Mouse (Mus musculus): ENCODE data around the gene Akap13. TPM values are rescaled to one million over a fixed set of nuclear protein-coding genes. Genes with fewer than 3 reads are reported as not detected.

Akap13 gene
- polyA plus RNA-seq, 1 experiment from 2014 or later = 32.1 TPM

DNA sequence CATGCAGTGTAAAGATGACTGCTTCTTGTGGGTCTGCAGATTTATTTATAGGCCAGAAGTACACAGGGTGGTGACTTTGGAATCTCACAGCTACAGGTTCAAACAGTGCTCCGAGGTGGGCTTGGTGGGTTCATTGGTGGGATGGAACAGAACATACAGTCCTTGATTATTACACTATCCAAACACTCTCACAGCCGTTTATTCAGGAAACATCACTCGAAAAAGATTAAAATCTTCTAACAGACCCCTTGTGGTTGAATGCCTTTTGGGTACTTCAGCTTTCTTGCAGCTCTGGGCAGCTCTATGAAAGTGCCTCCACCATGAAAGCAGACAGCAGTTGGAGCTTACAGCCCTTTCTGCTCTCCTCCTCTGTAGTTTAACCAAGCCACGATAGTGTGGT, 126.8 kb downstream of the Akap13 start:
- no peak for DNase-seq (ENCODE audit: low spot score)
- H3K9ac ChIP-seq (ENCODE audit: low read depth, low read length) = no peak overlapping the region

DNA sequence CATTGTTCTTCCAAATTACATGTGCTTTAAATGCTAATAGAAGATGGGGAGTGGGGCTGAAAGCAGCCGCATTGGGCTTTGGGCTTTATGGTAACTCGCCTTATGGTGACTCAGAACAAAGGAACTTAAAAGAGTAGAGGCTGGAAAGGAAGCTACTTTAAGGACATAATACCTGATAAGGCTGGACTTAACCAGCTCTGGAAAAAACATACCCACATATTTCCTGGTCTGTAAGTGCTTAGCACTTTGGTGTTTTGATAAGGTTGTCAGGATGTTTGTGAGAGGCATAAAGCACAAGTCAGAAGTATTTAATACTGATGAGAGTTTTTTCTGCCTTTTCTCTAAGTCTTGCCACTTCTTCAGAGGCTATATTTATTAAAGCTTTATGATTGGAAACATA, 128.8 kb downstream of the Akap13 start:
- Histone ChIP-seq H3K9me3 (ENCODE audit: control insufficient read depth, low read length) (no peaks in the 10 kb centered on the region), H3K27ac (ENCODE audit: low read depth, low read length) (no peak overlapping the region), H3K4me3 (ENCODE audit: low read depth, low read length) (no peak overlapping the region), H3K36me3 (ENCODE audit: control insufficient read depth, insufficient read depth, low read length) (no peaks in the 10 kb centered on the region; the same call in 1 of the 2 replicates), H3K27me3 (ENCODE audit: control insufficient read depth, insufficient read depth, low read length) (no peaks in the 10 kb centered on the region), H3K4me1 (replicated peaks; ENCODE audit: control insufficient read depth, insufficient read depth, low read length) (no peaks in the 10 kb centered on the region), H3K4me2 (replicated peaks; ENCODE audit: low read depth, low read length) (no peak overlapping the region), H3K9ac (ENCODE audit: low read depth, low read length) (no peak overlapping the region)
- 88% methylated on average over 2 of the region's 2 CpGs for WGBS
- ATAC-seq (ENCODE audit: low FRiP score) (no peak), DNase-seq (ENCODE audit: low spot score) (no peak)

More for the DNA sequence above, 126.8 kb downstream of the Akap13 start:
- Histone ChIP-seq H3K27me3 (ENCODE audit: control insufficient read depth, insufficient read depth, low read length) (no peaks in the 10 kb centered on the region), H3K9me3 (ENCODE audit: control insufficient read depth, low read length) (no peaks in the 10 kb centered on the region), H3K27ac (ENCODE audit: low read depth, low read length) (no peak overlapping the region), H3K4me2 (replicated peaks; ENCODE audit: low read depth, low read length) (no peak overlapping the region), H3K4me3 (ENCODE audit: low read depth, low read length) (no peak overlapping the region), H3K36me3 (ENCODE audit: control insufficient read depth, insufficient read depth, low read length) (no peaks in the 10 kb centered on the region; the same call in 1 of the 2 replicates), H3K4me1 (replicated peaks; ENCODE audit: control insufficient read depth, insufficient read depth, low read length) (no peaks in the 10 kb centered on the region)
- WGBS = 88% methylated on average over 4 of the region's 4 CpGs
- no peak for ATAC-seq (ENCODE audit: low FRiP score)

- ATAC-seq (ENCODE audit: low FRiP score) (no peak), DNase-seq (ENCODE audit: low spot score) (no peak)
- no peak overlapping the region for H3K9ac ChIP-seq (ENCODE audit: low read depth, low read length)
- no peaks in the 10 kb centered on the region for H3K4me1 ChIP-seq (replicated peaks; ENCODE audit: control insufficient read depth, insufficient read depth, low read length)
- H3K4me2 ChIP-seq (replicated peaks; ENCODE audit: low read depth, low read length) = no peak overlapping the region
- 88% methylated on average over 6 of the region's 6 CpGs for WGBS
- H3K27ac ChIP-seq (ENCODE audit: low read depth, low read length) = no peak overlapping the region
- no peaks in the 10 kb centered on the region for H3K36me3 ChIP-seq (ENCODE audit: control insufficient read depth, insufficient read depth, low read length)
- H3K27me3 ChIP-seq (ENCODE audit: control insufficient read depth, insufficient read depth, low read length) = no peaks in the 10 kb centered on the region
- no peak overlapping the region for H3K4me3 ChIP-seq (ENCODE audit: low read depth, low read length)
- no peaks in the 10 kb centered on the region for H3K9me3 ChIP-seq (ENCODE audit: control insufficient read depth, low read length)
Observed at GRCm38 (mm10) chr7:75585409-75585808, 130.1 kb downstream of the Akap13 start.

DNA sequence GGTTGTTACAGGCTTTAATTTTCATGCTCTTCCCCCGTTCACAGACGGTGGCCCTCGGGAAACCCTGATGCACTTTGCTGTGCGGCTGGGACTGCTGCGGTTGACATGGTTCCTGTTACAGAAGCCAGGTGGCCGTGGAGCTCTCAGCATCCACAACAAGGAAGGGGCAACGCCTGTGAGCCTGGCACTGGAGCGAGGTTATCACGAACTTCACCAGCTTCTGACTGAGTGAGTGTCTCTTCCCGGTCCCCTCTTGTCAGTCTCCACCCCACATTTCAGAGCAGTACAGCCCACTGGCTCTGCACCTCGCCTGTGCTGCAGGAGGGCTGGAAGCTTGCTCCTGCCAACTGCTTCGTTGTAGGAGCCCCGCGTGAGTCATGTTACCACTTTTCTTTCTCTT, 130.8 kb downstream of the Akap13 start:
- no peaks in the 10 kb centered on the region for H3K4me1 ChIP-seq (replicated peaks; ENCODE audit: control insufficient read depth, insufficient read depth, low read length)
- H3K4me3 ChIP-seq (ENCODE audit: low read depth, low read length) = no peak overlapping the region
- WGBS = 76% methylated on average over 14 of the region's 14 CpGs
- no peaks in the 10 kb centered on the region for H3K27me3 ChIP-seq (ENCODE audit: control insufficient read depth, insufficient read depth, low read length)
- no peak overlapping the region for H3K4me2 ChIP-seq (replicated peaks; ENCODE audit: low read depth, low read length)
- DNase-seq (ENCODE audit: low spot score) = no peak
- no peaks in the 10 kb centered on the region for H3K36me3 ChIP-seq (ENCODE audit: control insufficient read depth, insufficient read depth, low read length)
- H3K9ac ChIP-seq (ENCODE audit: low read depth, low read length) = no peak overlapping the region
- no peak for ATAC-seq (ENCODE audit: low FRiP score)
- no peaks in the 10 kb centered on the region for H3K9me3 ChIP-seq (ENCODE audit: control insufficient read depth, low read length)
- H3K27ac ChIP-seq (ENCODE audit: low read depth, low read length) = no peak overlapping the region

DNA sequence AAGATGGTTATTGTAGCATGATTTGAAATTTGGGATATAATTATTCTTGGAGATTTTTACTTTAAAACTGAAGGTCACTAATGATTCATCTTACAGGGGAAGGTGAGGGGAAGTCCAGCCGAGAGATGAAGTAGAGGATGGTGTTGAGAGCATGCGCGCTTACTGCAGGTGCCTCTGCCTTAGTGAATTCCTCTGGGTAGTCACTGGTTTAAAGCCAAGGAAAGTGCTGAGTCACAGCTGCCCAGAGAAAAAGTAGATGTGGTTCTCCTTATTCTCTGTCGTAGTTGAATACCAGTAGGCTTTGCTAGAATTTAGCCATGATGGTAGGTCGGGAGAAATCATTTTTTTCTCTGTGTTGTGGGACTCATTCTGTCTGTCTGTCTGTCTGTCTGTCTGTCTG, 132.4 kb downstream of the Akap13 start:
- Histone ChIP-seq H3K9ac (ENCODE audit: low read depth, low read length) (no peak overlapping the region), H3K4me1 (replicated peaks; ENCODE audit: control insufficient read depth, insufficient read depth, low read length) (no peaks in the 10 kb centered on the region), H3K36me3 (ENCODE audit: control insufficient read depth, insufficient read depth, low read length) (no peaks in the 10 kb centered on the region), H3K4me3 (ENCODE audit: low read depth, low read length) (no peak overlapping the region), H3K9me3 (ENCODE audit: control insufficient read depth, low read length) (no peaks in the 10 kb centered on the region), H3K27me3 (ENCODE audit: control insufficient read depth, insufficient read depth, low read length) (no peaks in the 10 kb centered on the region), H3K4me2 (replicated peaks; ENCODE audit: low read depth, low read length) (no peak overlapping the region), H3K27ac (ENCODE audit: low read depth, low read length) (no peak overlapping the region)
- 91% methylated on average over 5 of the region's 5 CpGs for WGBS
- no peak for ATAC-seq (ENCODE audit: low FRiP score)
- DNase-seq (ENCODE audit: low spot score) = no peak

GRCm38 (mm10) chr7:75589304-75589973, 134.1 kb downstream of the Akap13 start:
- ATAC-seq (ENCODE audit: low FRiP score) = no peak
- Histone ChIP-seq H3K4me1 (replicated peaks; ENCODE audit: control insufficient read depth, insufficient read depth, low read length) (no peaks in the 10 kb centered on the region), H3K27me3 (ENCODE audit: control insufficient read depth, insufficient read depth, low read length) (no peaks in the 10 kb centered on the region), H3K9me3 (ENCODE audit: control insufficient read depth, low read length) (no peaks in the 10 kb centered on the region), H3K9ac (ENCODE audit: low read depth, low read length) (no peak overlapping the region), H3K4me2 (replicated peaks; ENCODE audit: low read depth, low read length) (no peak overlapping the region), H3K36me3 (ENCODE audit: control insufficient read depth, insufficient read depth, low read length) (no peaks in the 10 kb centered on the region), H3K4me3 (ENCODE audit: low read depth, low read length) (no peak overlapping the region), H3K27ac (ENCODE audit: low read depth, low read length) (no peak overlapping the region)
- WGBS = 92% methylated on average over 8 of the region's 8 CpGs
- no peak for DNase-seq (ENCODE audit: low spot score)

DNA sequence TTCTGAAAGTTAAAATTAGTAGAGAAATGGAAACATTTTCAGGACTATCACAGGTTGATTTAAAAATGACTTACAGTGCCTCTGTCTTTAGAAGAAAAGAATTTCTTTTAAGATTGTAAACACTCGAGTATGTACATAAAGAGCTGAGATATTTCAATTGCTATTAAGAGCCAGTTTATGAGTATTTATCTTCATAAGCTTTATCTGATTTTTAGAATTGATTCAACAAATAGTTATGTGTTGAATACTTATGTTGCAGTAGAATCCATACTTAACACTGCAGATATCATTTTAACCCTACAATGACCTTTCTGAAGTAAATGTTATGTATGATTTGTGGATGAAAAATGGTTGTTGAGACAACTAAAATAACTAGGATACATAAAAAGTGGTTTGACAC, 136.6 kb downstream of the Akap13 start:
- no peaks in the 10 kb centered on the region for H3K36me3 ChIP-seq (ENCODE audit: control insufficient read depth, insufficient read depth, low read length)
- ATAC-seq (ENCODE audit: low FRiP score) (no peak), DNase-seq (ENCODE audit: low spot score) (no peak)
- H3K27me3 ChIP-seq (ENCODE audit: control insufficient read depth, insufficient read depth, low read length) = no peaks in the 10 kb centered on the region
- no peak overlapping the region for H3K9ac ChIP-seq (ENCODE audit: low read depth, low read length)
- H3K9me3 ChIP-seq (ENCODE audit: control insufficient read depth, low read length) = no peaks in the 10 kb centered on the region
- no peaks in the 10 kb centered on the region for H3K4me1 ChIP-seq (replicated peaks; ENCODE audit: control insufficient read depth, insufficient read depth, low read length)
- H3K4me2 ChIP-seq (replicated peaks; ENCODE audit: low read depth, low read length) = no peak overlapping the region
- no peak overlapping the region for H3K27ac ChIP-seq (ENCODE audit: low read depth, low read length)
- 87% methylated on average over 1 of the region's 1 CpGs for WGBS
- H3K4me3 ChIP-seq (ENCODE audit: low read depth, low read length) = no peak overlapping the region

DNA sequence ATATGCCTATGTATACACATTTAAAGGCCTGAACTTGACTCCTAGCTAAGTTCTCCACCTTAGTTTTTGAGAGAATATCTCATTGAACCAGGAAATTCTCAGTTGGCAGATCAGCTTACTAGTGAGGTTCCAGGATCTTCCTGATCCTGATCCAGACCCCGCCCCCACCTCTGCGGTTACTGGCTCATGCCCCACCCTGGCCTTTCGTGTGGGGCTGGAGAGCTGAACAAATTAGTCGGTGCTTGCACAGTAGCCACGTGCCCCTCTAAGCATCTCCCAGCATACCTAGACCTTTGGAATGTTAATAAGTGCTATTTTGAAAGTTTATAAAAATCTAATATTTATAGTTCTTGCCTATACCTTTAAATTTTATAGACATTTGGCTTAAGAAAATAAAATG, 139.5 kb downstream of the Akap13 start:
- H3K27me3 ChIP-seq (ENCODE audit: control insufficient read depth, insufficient read depth, low read length) = no peaks in the 10 kb centered on the region
- WGBS = 83% methylated on average over 5 of the region's 5 CpGs
- no peak for ATAC-seq (ENCODE audit: low FRiP score)
- no peak for DNase-seq (ENCODE audit: low spot score)
- no peak overlapping the region for H3K27ac ChIP-seq (ENCODE audit: low read depth, low read length)
- no peaks in the 10 kb centered on the region for H3K36me3 ChIP-seq (ENCODE audit: control insufficient read depth, insufficient read depth, low read length)
- no peaks in the 10 kb centered on the region for H3K9me3 ChIP-seq (ENCODE audit: control insufficient read depth, low read length)
- no peak overlapping the region for H3K4me2 ChIP-seq (replicated peaks; ENCODE audit: low read depth, low read length)
- no peak overlapping the region for H3K9ac ChIP-seq (ENCODE audit: low read depth, low read length)
- H3K4me1 ChIP-seq (replicated peaks; ENCODE audit: control insufficient read depth, insufficient read depth, low read length) = no peaks in the 10 kb centered on the region
- no peak overlapping the region for H3K4me3 ChIP-seq (ENCODE audit: low read depth, low read length)

DNA sequence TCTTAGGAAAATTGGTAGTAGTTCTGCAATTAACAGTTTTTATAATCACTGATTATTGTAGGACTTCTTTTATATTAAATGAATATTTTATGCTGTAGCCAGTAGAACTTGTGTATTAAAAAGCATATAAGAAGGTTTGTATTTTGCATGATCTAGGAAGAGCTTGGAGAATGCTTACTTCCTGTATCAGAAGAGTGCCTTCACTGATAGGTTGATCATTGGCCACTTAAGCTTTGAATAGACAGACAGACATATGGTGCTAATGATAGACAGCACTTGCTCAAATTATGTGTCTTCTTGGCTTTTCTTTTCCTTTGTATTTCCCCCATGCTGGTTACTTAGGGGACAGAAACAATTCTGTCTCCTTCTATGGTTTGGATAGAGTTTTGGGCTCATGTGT, 139.9 kb downstream of the Akap13 start:
- DNase-seq (ENCODE audit: low spot score) = no peak

More for the DNA sequence above, 139.9 kb downstream of the Akap13 start:
- no peak for ATAC-seq (ENCODE audit: low FRiP score)
- Histone ChIP-seq H3K4me3 (ENCODE audit: low read depth, low read length) (no peak overlapping the region), H3K4me1 (replicated peaks; ENCODE audit: control insufficient read depth, insufficient read depth, low read length) (no peaks in the 10 kb centered on the region), H3K36me3 (ENCODE audit: control insufficient read depth, insufficient read depth, low read length) (no peaks in the 10 kb centered on the region), H3K9me3 (ENCODE audit: control insufficient read depth, low read length) (no peaks in the 10 kb centered on the region), H3K4me2 (replicated peaks; ENCODE audit: low read depth, low read length) (no peak overlapping the region), H3K27ac (ENCODE audit: low read depth, low read length) (no peak overlapping the region), H3K9ac (ENCODE audit: low read depth, low read length) (no peak overlapping the region), H3K27me3 (ENCODE audit: control insufficient read depth, insufficient read depth, low read length) (no peaks in the 10 kb centered on the region)

All from hindbrain, embryonic 11.5 days (tissue).